Mouse (Mus musculus) intestine, embryonic 14.5 days (tissue): ENCODE data around the gene Zfp27. TPM values are rescaled to one million over a fixed set of nuclear protein-coding genes. Genes with fewer than 3 reads are reported as not detected.

Source experiments
- ATAC-seq: fragments of 200-750 bp; cut with Nextera tagmentation; replicated peaks from 2 replicates; pipeline ENCODE4 v1.8.0; 2017; ENCODE audit warnings: low read depth, moderate number of reproducible peaks, moderate TSS enrichment, moderate library complexity; ENCODE audit not compliant: low FRiP score, low TSS enrichment
- DNase-seq: peaks from one replicate; pipeline ENCODE4 v3.0.0-alpha.2; 2018; ENCODE audit warnings: low spot score
- H3K27ac ChIP-seq: fragments of 300-500 bp; sonication (generic); 2 replicates; pipeline ENCODE4 v1.5.1; 2014; ENCODE audit warnings: low read depth, mild to moderate bottlenecking, control low read depth
- H3K27me3 ChIP-seq: fragments of 300-500 bp; sonication (generic); replicated peaks from 2 replicates; pipeline ENCODE4 v1.6.1; 2014; ENCODE audit warnings: low read length, control low read depth; ENCODE audit not compliant: control insufficient read depth, insufficient read depth
- H3K36me3 ChIP-seq: fragments of 300-500 bp; sonication (generic); 2 replicates; pipeline ENCODE4 v1.6.1; 2014; ENCODE audit warnings: low read length, control low read depth; ENCODE audit not compliant: control insufficient read depth, insufficient read depth
- H3K4me1 ChIP-seq: fragments of 300-500 bp; sonication (generic); replicated peaks from 2 replicates; pipeline ENCODE4 v1.6.1; 2014; ENCODE audit warnings: low read length, control low read depth, mixed read lengths; ENCODE audit not compliant: control insufficient read depth, insufficient read depth
- H3K4me2 ChIP-seq: fragments of 300-500 bp; sonication (generic); 2 replicates; pipeline ENCODE4 v1.6.1; 2014; ENCODE audit warnings: low read length
- H3K4me3 ChIP-seq: fragments of 300-500 bp; sonication (generic); 2 replicates; pipeline ENCODE4 v1.5.1; 2014; ENCODE audit warnings: low read depth, low read length, control low read depth, mixed read lengths
- H3K9ac ChIP-seq: fragments of 300-500 bp; sonication (generic); 2 replicates; pipeline ENCODE4 v1.6.1; 2014; ENCODE audit warnings: mild to moderate bottlenecking, low read length
- H3K9me3 ChIP-seq: fragments of 300-500 bp; sonication (generic); 2 replicates; pipeline ENCODE4 v1.6.1; 2016; ENCODE audit warnings: low read length, control low read depth; ENCODE audit not compliant: control insufficient read depth
- WGBS: fragments of 180-500 bp; shearing (Covaris S2); extraction: QIAGEN DNeasy Blood & Tissue Kit; methylation state at CpG from one replicate; pipeline ENCODE4 v1.1.7; 2014; 5-methylcytosine and 5-hydroxymethylcytosine counted together
- microRNA-seq: library from miRNA; unstranded; fragments of <30 nt; microRNA quantifications from one replicate; pipeline ENCODE4, GENCODE M21; 2016
- polyA plus RNA-seq: library from polyadenylated mRNA; unstranded; fragments of >200 nt; fragmentation: Nextera tagmentation; extraction: Ambion mirVana; gene quantifications from 2 replicates; pipeline ENCODE4 v1.2.1, GENCODE M21; 2014

Zfp27 gene
- polyA plus RNA-seq, 1 experiment from 2014 or later, result 9.8 TPM

DNA sequence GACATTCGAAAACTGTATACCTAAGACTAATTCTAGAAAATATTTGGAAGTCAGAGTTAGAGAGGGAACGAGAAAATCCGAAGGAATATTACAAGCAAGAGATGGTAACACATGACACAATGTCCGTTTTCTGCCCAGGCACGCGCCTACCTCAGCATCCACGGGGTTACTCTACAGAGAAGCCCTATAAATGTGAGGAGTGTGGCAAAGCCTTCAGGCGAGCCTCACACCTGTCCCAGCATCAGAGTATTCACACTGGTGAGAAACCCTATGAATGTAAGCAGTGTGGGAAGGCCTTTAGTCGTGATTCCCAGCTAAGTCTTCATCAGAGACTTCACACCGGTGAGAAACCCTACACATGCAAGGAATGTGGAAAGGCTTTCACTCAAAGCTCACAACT, 32.1 kb downstream of the Zfp27 start:
- Histone ChIP-seq H3K27ac (no peak overlapping the region), H3K27me3 (no peaks in the 10 kb centered on the region), H3K9me3 (peaks cover 21% of the 10 kb centered on the region), H3K4me3 (no peak overlapping the region), H3K4me1 (no peaks in the 10 kb centered on the region), H3K36me3 (peaks cover 21% of the 10 kb centered on the region), H3K9ac (no peak overlapping the region), H3K4me2 (no peak overlapping the region)
- DNase-seq (no peak), ATAC-seq (no peak)
- WGBS, result 95% methylated on average over 10 of the region's 10 CpGs

DNA sequence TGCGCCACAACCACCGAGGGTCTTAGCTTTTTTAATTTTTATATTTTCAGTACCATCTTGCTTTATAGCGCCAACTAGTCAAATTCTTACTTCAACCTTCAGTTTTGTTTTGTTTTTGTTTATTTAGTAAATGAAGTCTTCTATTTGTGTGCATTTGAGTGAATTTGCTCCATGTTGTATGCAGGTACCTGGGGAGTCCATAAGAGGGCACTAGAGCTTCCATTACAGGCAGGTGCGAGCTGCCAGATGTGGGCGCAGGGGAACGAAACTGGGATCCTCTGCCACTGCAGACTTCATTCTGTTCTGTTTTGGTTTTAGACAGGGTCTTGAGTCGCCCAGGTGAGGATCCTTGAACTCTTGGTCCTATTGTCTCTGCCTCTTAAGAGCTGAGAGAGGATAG, 44.7 kb downstream of the Zfp27 start:
- H3K9ac ChIP-seq, result no peak overlapping the region
- WGBS, result 87% methylated on average over 7 of the region's 7 CpGs
- no peak for DNase-seq

DNA sequence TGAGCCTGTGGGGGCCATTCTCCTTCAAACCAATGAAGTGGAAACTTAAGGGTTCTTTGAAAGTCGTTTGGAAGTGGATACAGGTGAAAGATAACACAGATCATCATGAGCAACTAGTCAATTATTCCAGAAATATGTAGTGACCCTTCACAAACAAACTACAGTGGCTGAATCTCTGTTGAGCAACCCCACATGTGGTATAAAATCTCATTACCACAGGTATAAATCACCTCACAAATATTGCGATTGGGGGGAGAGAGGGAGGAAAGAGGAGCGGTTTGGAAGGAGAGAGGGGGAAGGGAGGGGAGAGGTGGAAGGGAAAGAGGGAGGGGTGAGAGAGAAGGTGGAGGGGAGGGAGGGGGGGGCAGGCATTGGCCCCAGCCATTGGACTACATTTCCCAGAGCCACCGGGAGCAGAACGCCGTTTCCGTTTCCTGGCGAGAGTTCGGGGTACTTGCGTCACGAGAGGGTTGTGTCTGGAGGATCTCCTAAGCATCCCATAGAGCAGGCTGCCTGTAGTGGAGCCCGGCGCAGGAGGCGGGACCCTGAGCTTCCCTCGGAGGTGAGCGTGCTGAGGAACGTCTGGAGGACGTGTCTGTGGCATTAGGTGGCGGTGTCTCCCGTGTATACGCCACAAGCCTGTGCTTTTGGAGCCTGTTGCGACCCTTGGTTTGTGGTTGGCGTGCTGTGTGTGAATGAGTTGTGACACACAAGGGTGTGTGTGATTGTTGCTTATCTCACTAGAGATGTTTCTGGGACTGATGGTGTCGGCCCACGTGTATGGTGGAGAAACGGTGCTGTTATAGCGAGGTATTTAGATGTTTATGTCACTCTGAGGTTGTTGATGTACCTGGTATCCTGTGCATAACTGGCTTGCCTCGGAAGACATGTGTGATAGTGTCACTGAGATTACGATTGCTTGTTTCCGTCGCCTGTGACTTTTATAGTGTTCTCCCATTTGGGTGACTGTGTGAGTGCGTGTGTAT, 46.5 kb downstream of the Zfp27 start, which contains the start of gene Zfp420:
TSS of gene Zfp420 (plus strand) at position 448 of the 986 bp plus-strand sequence.
- whole genome bisulfite sequencing, result 5% methylated on average over 31 of the region's 32 CpGs
- Histone ChIP-seq H3K27ac (no peak within 1 kb of the TSS), H3K9ac (peak within 1 kb of the TSS; percentile 57)

More for the DNA sequence above, 44.7 kb downstream of the Zfp27 start:
- peaks cover 6% of the 10 kb centered on the region for H3K4me1 ChIP-seq
- no peaks in the 10 kb centered on the region for H3K36me3 ChIP-seq
- no peak overlapping the region for H3K27ac ChIP-seq
- H3K4me3 ChIP-seq, result no peak overlapping the region
- no peak for ATAC-seq
- H3K9me3 ChIP-seq, result no peaks in the 10 kb centered on the region
- no peaks in the 10 kb centered on the region for H3K27me3 ChIP-seq
- H3K4me2 ChIP-seq, result no peak overlapping the region

DNA sequence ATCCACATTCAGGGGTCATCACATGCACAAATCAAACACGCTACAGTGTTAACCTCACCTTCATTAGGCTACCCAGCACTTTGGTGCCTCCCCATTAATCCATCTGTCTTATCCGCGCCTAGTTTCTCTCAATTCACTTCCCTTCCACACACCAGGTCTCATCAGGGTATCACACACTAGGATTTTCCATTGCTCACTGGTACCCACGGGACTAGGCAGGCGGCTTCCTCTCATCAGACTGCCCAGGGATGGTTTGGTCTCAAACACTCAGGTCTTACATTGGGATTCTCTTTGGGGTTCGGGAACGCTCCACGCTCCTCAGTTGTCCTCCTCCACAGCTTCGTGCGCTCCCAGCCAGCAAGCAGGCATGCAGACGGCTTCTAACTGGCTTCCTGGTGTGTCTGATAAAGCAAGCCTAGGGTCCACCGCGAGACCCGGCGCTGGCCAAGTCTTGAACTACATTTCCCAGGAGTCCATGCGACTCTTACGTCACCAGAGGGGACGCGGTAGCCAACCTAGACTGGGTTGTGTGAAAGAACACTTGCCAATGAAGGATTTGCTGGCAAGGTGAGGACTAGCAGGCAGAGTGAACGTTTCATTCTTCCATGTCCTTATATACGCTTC, 53.0 kb downstream of the Zfp27 start, which contains the start of gene Zfp940:
TSS of gene Zfp940 (minus strand) at position 451 of the 624 bp plus-strand sequence.
- peak within 1 kb of the TSS; percentile 57 for H3K9ac ChIP-seq
- ATAC-seq (peak; percentile 96), DNase-seq (peak; percentile 96)
- peak within 1 kb of the TSS; percentile 84 for H3K4me2 ChIP-seq
- H3K4me3 ChIP-seq, result peak within 1 kb of the TSS; percentile 68
- H3K27me3 ChIP-seq, result no peaks in the 10 kb centered on the region
- 0 out of 2 replicates have a peak, but pooled peaks cover 11% of the 10 kb centered on the region for H3K36me3 ChIP-seq
- H3K4me1 ChIP-seq, result peaks cover 4% of the 10 kb centered on the region; the same call in 1 of the 2 replicates
- under 1% methylated on average over 21 of the region's 21 CpGs for WGBS
- no peaks in the 10 kb centered on the region for H3K9me3 ChIP-seq
- no peak within 1 kb of the TSS for H3K27ac ChIP-seq

More for the DNA sequence above, 46.5 kb downstream of the Zfp27 start, which contains the start of gene Zfp420:
- DNase-seq (peak; percentile 85), ATAC-seq (peak; percentile 94)
- H3K9me3 ChIP-seq, result no peaks in the 10 kb centered on the region
- no peaks in the 10 kb centered on the region for H3K36me3 ChIP-seq
- H3K4me3 ChIP-seq, result peak within 1 kb of the TSS; percentile 66
- H3K4me2 ChIP-seq, result peak within 1 kb of the TSS; percentile 82
- peaks cover 6% of the 10 kb centered on the region for H3K4me1 ChIP-seq
- H3K27me3 ChIP-seq, result no peaks in the 10 kb centered on the region

DNA sequence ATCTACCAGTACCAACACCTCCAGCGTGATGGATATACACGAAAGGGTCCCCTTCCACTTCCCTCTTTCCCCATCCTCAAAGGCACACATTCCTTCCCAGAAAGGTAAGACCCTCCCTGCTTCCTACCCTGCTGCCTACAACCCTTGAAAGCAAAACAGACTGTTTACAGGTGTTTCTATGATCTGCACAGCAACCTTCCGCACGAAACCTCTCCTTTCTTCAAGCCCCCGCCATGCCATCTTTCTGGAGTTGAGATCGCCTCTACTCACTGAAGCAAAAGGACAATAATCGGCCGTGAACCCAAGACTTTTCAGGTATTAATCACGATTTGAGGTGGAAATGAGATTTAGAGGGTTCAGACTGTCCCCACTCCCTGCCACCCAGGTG, 53.5 kb downstream of the Zfp27 start:
- 54% methylated on average over 9 of the region's 9 CpGs for WGBS
- peaks cover 4% of the 10 kb centered on the region; the same call in 1 of the 2 replicates for H3K4me1 ChIP-seq
- H3K27ac ChIP-seq, result no peak overlapping the region
- peak overlapping the region; percentile 68 for H3K4me3 ChIP-seq
- no peaks in the 10 kb centered on the region for H3K9me3 ChIP-seq
- peaks cover 11% of the 10 kb centered on the region; the same call in 1 of the 2 replicates for H3K36me3 ChIP-seq
- H3K4me2 ChIP-seq, result peak overlapping the region; percentile 84
- ATAC-seq (no peak), DNase-seq (no peak)
- H3K27me3 ChIP-seq, result no peaks in the 10 kb centered on the region
- peak overlapping the region; percentile 57 for H3K9ac ChIP-seq

DNA sequence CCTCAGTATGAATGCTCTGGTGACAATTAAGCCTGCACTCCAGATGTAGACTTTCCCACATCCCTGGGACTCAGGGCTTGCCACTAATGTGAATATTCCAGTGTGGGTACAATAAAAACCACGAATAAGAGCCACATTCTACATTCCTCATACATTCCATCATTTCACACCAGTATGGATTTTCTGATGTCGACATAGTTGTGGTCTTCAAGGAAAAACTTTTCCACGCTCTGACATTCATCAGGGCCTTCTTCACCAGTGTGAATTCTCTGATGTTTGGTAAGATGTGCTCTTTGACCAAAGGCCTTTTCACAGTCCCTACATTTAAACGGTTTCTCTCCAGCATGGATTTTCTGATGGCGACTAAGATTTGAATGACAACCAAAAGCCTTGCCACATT, 61.8 kb downstream of the Zfp27 start:
- WGBS, result 91% methylated on average over 5 of the region's 5 CpGs
- no peak overlapping the region for H3K9ac ChIP-seq
- H3K4me1 ChIP-seq, result no peaks in the 10 kb centered on the region

More for the DNA sequence above, 61.8 kb downstream of the Zfp27 start:
- no peak overlapping the region for H3K4me3 ChIP-seq
- no peaks in the 10 kb centered on the region for H3K9me3 ChIP-seq
- H3K27ac ChIP-seq, result no peak overlapping the region
- peaks cover 33% of the 10 kb centered on the region for H3K36me3 ChIP-seq
- H3K4me2 ChIP-seq, result no peak overlapping the region
- ATAC-seq (no peak), DNase-seq (no peak)
- no peaks in the 10 kb centered on the region for H3K27me3 ChIP-seq

Small RNAs within 50 kb of the gene (microRNA-seq; reads per million reads assigned to microRNA genes)
- gene Mir7668, result 0.34 reads per million

Other genes starting within 250 kb of the Zfp27 start
- gene Catsperg2, start 179.5 kb downstream of the Zfp27 start, polyA plus RNA-seq, result not detected in 2 replicates
- 12.3 and 12.8 TPM in 2 replicates for gene Zfp84, start 138.0 kb downstream of the Zfp27 start, polyA plus RNA-seq
- gene Zfp30, start 122.6 kb downstream of the Zfp27 start, polyA plus RNA-seq, result 6.9 and 7.8 TPM in 2 replicates
- 11.9 and 15.4 TPM in 2 replicates for gene Zfp790, start 90.5 kb downstream of the Zfp27 start, polyA plus RNA-seq
- 5.4 and 7.9 TPM in 2 replicates for gene Zfp940, start 52.9 kb downstream of the Zfp27 start, polyA plus RNA-seq
- 6.8 and 8.4 TPM in 2 replicates for gene Zfp420, start 46.6 kb downstream of the Zfp27 start, polyA plus RNA-seq
- gene Zfp383, start 1.7 kb upstream of the Zfp27 start, polyA plus RNA-seq, result 5.4 and 5.6 TPM in 2 replicates
- gene Zfp74, start 47.5 kb upstream of the Zfp27 start, polyA plus RNA-seq, result 12.8 and 14.7 TPM in 2 replicates
- 19.5 and 22.6 TPM in 2 replicates for gene Zfp568, start 77.4 kb upstream of the Zfp27 start, polyA plus RNA-seq
- 3.5 and 4.4 TPM in 2 replicates for gene Zfp14, start 144.8 kb upstream of the Zfp27 start, polyA plus RNA-seq
- gene Zfp82, start 166.3 kb upstream of the Zfp27 start, polyA plus RNA-seq, result 4.9 and 5.4 TPM in 2 replicates
- gene Gm26920, start 183.8 kb upstream of the Zfp27 start, polyA plus RNA-seq, result 0.87 and 1.5 TPM in 2 replicates
- 8.3 and 11.2 TPM in 2 replicates for gene Zfp566, start 184.0 kb upstream of the Zfp27 start, polyA plus RNA-seq
- gene Zfp260, start 188.2 kb upstream of the Zfp27 start, polyA plus RNA-seq, result 91.8 and 115 TPM in 2 replicates
- 4.2 and 5.8 TPM in 2 replicates for gene Zfp382, start 215.4 kb upstream of the Zfp27 start, polyA plus RNA-seq